Mouse (Mus musculus): ENCODE results near the gene Epha3.

The Epha3 gene

GRCm38 (mm10) chr16:63500975-63501393, 363.0 kb downstream of the Epha3 start:
- no peak for DNase-seq (ENCODE audit: low spot score)
